Mouse (Mus musculus): ENCODE measurements at regions not wholly inside any gene's neighbourhood (a gene's known extent, or its start where the extent isn't known, plus 50 kb on each side); places are given as distances from the start of the nearest gene placed in this dataset.

DNA sequence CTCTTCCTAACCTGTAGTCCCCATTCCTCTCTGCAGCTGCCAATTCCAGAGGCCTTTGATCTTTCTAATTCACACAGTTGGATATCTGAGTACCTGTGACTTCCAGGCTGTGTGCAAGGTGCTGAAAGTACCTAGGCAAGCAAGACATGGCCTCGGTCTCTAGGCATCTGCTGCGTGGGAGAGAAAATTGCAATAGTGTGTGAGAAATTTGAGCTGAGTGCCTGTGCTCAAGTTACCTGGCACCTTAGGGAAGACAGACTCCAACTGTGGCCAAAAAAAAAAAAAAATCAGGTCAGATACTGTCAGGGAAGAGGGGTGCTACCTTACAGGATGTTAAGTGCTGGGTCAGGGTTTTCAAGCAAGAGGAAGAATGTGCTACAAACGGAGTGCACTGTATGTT, 514.7 kb upstream of the Mgmt start:
- no peak for DNase-seq

GRCm38 (mm10) chr7:136383296-136383695, 511.1 kb upstream of the Mgmt start:
- no peak for DNase-seq

GRCm38 (mm10) chr7:136387736-136388135, 506.7 kb upstream of the Mgmt start:
- DNase-seq: no peak

GRCm38 (mm10) chr7:136390066-136390465, 504.3 kb upstream of the Mgmt start:
- DNase-seq: no peak

GRCm38 (mm10) chr7:136393454-136393853, 501.0 kb upstream of the Mgmt start:
- DNase-seq: no peak

DNA sequence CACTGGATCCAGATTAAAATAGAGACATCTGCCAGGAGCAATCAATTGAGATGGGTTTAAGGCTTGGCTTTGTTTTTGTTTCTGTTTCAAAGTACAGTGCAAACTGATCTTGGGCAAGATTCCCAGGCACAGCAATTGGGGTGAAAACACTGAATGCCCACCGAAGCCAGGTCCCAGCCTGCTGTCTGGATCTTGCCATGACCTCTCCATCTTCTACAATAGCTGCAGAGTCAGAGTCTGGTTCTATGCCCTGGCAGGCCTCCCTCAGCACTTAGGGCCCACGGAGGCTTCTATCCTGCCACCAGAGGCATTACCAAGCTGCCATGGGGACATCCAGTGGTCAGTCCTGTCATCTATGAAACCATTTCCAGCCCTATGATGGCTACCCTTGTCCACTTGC, 498.6 kb upstream of the Mgmt start:
- DNase-seq: no peak

DNA sequence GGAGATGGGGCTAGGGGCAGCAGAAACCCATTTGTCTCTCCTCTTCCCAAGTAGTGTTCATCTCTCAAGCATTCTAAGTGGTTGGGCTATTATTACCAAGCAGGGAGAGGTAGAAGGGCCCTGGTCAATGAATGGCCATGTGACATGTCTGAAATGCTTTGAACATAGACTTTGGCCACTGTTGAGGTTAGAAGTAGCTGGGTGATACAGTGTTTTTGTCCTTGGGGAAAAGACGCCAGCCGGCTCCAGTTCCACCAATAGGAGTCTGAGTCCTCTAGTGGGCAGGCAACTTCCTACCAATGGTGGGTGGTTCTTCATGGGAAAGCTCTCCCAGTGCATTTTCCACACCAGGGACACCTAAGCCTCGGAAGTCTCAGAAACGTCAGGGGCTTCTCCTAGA, 497.3 kb upstream of the Mgmt start:
- DNase-seq: no peak

DNA sequence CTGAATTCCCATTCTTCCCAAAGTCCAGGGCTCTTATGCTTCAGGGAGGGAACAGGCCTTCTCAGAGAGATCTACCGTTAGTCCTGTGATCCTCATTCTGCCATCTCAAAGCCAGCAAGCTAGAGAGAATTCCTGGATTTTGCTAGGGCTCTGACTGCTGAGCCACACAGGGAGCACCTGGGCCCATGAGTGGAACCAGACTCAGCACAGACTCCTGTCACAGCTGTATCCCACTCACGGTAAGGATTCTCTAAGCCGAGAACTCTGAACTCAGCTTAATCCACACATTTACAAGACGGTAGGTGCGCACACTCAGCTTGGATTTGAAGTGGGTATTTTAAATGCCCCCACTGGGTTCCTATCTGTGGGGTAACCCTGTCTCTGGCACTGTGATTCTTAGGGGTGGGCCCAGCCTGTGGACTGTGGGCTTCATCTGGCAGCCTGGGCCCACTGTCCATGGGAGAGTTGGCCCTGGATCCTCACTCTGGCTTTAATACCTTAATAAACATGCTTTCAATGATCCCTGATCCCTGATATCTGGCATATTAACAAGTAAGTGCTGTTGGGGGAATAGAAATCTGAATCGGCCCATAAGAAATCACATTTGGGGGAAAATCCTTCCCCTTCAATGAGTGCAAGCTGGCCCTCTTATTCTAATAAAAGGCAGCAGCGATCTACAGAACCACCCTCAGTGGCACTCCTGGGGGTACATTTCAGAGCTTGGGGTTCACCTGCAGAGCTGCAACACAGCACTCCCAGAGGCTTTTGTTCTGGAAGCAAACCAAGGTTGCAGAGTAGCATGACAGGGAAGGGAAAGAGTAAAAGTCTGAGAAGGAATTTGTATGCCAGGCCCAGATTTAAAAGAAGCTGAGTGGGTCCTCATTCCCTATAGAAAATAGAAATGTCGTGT, 491.5 kb upstream of the Mgmt start:
- no peak for DNase-seq

GRCm38 (mm10) chr7:136405391-136405790, 489.0 kb upstream of the Mgmt start:
- no peak for DNase-seq

DNA sequence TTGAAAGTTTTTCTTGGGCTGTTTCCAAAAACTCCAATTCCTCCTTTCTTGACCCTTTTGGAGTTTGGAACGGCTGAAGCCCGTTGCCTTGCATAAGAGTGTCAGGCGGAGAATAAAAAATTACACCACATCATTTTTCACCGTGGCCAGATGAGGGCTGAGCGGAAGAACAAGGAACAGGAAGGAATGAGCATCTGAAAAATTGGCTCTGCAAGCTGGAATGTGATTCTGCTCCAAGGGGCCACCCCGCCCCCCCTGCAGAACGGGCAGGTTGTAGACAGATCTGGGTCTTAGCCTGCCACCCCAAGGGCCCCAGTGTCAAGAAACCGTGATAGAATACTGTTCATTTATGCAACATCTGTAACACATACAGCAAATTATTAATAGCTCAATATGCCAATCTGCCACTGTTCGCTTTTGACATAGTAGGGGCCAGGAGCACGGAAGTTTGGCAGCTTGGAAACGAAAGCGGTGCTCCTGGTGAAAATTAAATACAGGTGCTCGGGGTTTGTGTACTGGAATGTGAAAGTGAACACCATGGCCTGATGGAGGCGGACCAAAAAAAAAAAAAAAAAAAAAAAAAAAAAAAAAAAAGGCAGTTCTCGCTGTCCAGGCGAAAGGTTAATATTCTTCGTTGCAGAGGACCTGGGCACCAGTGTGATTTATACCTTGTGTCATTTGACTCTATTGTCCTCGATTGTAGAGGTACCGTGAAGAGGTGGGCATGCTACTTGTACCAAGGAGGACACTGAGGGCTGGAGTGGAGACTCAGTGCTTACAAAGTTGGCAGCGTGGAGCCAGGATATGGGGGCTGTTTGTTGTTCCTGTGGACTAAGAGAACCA, 487.9 kb upstream of the Mgmt start:
- DNase-seq: no peak

DNA sequence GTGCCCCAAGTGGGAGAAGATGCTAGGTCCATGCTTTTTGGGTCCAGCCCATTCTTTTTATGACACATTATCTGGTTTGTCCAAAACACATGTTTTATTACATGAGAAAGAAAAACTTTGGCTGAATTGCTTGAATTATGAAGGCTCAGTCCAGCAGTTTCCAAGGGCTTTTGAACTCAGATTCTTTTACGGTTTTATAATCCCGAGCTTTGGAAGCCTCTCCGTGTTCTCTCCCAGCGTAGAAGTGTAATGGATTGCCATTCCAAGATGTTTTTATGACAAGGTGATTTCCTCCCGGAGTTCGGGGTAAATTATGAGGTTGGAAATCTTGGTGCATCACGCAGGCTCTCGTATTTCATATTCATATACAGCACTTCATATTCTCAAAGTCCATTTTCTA, 479.6 kb upstream of the Mgmt start:
- DNase-seq: no peak

DNA sequence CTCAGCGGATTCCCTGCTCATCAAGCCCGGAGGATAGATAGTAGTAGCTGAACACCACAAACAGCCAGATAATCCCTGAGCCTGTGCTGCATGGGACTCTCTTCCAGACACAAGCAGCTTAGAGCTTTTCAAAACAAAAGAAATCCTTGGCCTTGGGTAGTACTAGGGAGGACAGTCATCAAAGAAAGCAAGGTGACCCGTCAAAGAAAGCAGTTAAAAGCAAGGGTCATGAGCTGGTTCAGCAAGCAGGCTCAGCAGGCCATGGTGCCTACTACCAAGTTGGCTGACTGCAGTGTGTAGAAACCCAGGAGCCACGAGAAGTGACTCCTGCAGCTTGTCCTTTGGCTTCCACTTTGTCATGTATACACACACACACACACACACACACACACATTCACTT, 477.1 kb upstream of the Mgmt start:
- DNase-seq: no peak

DNA sequence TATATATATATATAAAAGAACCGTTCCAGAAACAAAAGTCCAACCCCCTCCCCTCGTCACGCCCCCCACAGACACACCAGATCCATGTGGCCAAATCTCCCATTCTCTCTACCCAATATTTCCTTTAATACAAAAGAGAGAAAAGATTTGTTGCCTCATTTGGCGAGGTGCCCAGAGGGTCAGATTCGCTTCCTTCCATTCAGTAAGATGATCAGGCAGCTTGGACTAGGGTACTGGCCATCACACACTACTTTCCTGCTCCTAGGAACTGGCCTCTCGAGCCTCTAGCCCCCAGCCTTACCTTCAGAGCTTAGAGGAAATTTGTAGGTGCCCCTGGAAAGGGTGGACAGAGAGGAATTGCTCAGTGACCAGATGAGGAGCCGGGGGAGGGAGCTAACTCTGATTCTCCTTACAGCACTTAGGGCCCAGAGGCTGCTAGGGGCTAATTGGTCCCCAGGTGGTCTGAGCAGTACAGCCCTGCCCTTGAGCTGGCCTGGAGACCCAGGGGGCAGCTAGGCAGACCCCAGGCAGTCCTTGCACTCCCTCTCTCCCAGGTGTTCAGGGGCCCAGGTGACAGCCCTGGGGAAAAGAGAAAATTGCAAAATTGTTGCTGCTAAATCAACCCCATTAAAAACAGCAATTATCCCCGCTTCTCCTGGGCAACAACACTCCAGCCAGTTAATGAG, 470.4 kb upstream of the Mgmt start:
- DNase-seq: no peak

- no peak for DNase-seq
These were observed 467.2 kb upstream of the Mgmt start for GRCm38 (mm10) chr7:136427164-136427563.

DNA sequence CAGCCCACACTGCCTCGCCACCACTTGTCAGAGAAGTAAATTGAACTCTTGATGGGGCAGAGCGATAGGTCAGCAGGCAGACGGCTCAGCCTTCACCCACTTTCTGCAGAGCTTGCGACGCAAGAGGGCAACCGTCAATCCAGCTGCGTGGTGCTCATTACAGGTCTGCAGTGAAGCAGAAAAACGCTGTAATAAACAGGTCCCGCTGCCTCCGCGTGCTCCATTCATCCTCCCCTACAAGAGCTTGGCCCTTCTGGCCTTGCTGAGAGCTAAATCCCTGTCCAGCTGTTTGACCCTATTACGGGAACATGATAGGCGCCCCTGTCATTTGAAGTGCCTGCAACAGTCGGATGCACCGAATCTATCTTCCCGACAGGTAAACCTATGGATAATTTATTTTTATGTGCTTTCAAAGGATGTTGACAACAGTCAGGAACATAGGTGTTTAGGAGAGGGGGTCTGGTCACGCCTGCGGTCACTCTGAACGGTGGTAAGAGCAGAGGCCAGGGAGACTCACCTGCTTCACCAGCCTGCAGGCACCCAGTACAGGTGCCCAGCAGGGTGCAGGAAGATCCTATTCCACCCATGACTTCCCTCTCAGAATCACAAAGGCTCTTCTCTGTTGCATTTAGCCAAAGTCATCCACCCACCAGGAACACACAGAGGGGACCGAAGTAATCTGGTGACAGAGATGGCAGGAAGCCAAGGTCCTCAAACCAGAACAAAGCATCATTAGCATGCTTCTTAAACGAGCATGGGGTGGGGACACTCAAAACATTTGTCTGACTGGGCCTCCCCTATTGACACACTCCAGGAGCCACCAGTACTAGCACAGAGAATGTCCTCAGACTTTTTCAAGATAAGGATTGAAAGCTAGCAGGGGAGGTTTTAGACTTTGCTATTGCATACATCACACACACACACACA, 464.1 kb upstream of the Mgmt start:
- no peak for DNase-seq

- no peak for DNase-seq
These were observed 460.7 kb upstream of the Mgmt start for GRCm38 (mm10) chr7:136433699-136434098.

DNA sequence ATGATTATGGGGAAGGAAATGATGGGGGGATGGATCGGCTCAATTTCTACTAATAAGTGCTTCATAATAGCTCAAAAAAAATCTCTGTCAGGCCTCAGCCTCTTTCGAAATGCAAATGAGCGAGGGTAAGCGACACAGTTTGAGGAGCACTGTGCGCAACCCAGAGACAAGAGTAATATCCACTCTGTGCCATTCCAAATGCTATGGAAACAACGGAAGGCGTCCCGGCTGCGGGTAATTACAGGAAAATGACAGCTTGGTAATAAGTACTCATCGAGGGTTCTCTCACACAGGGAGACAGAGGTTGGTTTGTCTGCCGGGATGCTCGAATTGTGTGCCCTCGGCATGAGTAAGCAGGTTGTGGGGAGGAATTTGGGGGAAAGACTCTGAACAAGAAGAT, 459.9 kb upstream of the Mgmt start:
- DNase-seq: no peak

DNA sequence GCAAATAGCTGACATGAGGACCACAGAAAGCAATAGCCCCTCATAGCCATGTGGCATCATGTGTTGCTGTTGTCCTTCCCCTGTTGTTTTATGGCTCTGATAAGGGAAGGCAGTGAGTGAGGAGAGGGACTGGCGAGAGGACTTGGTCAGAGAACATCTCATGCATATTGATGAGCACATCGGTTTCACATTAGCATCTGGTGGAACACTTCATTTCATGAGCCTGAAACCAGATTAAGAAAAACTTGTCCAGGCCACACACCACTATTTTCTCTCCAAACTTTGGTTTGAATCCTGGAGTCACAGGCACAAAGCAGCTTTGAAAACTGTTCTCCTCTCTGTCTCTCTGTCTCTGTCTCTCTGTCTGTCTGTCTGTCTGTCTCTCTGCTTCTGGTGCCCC, 451.0 kb upstream of the Mgmt start:
- no peak for DNase-seq

- DNase-seq: no peak
These were observed 449.3 kb upstream of the Mgmt start for GRCm38 (mm10) chr7:136445091-136445490.

DNA sequence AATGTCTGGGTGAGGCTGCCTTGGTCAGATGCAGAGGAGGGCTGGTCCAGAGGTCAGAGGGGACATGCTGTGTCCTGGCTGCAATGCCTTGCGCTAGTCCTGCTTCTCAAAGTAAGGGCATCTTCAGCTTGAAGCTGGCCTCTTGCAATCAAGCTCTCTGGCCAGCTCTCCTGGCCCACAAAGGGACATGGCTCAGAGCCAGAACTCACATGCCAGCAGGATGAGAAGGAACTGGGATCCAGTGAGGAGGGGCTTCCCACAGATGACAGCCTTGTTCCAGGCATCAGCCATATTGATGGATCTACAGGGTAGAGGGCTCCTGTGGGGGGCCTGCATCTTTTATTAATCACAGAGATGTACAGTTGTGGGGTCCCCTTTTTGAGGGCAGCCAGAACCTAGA, 445.1 kb upstream of the Mgmt start:
- no peak for DNase-seq

- DNase-seq: no peak
These were observed 442.6 kb upstream of the Mgmt start for GRCm38 (mm10) chr7:136451672-136452361.

DNA sequence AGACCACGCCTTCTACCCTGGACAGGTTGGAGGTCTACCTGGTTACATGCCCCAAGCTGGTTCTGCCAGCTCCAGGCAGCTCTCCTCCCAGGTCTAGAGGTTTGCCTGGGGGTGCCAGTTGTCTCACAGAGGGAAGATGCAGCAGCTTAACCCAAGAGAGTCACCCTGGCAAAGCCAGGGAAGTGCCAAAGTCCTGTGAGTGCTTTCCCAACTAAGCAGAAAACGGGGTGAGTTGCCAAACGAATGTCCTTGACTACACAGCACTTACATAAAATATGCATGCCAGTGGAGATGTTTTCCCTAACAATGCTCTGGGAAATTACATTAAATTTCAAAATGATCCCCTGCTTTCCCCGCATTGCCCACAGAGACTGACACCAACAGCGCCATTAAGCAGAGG, 441.9 kb upstream of the Mgmt start:
- no peak for DNase-seq

Data from thymus, postnatal 14 days (tissue).